Mouse (Mus musculus): Measurements from ENCODE around the gene Abl2. TPM values are rescaled to one million over a fixed set of nuclear protein-coding genes. Genes with fewer than 3 reads are reported as not detected.

Gene Abl2
- total RNA-seq, 4 experiments from 2014 or later: 22.1 to 35.7 (median 29.2) TPM

- DNase-seq: no peak
Observed at GRCm38 (mm10) chr1:156672720-156673475, 114.3 kb downstream of the Abl2 start.

- no peak for DNase-seq
Observed at GRCm38 (mm10) chr1:156673476-156674194, 115.0 kb downstream of the Abl2 start.

- DNase-seq: peak; percentile 80
Observed at GRCm38 (mm10) chr1:156674195-156675000, 115.8 kb downstream of the Abl2 start, which contains the start of gene Tor3a. Gene Tor3a, minus strand, starts transcription at chr1:156674356.

GRCm38 (mm10) chr1:156676171-156676570, 117.6 kb downstream of the Abl2 start:
- no peak for DNase-seq

DNA sequence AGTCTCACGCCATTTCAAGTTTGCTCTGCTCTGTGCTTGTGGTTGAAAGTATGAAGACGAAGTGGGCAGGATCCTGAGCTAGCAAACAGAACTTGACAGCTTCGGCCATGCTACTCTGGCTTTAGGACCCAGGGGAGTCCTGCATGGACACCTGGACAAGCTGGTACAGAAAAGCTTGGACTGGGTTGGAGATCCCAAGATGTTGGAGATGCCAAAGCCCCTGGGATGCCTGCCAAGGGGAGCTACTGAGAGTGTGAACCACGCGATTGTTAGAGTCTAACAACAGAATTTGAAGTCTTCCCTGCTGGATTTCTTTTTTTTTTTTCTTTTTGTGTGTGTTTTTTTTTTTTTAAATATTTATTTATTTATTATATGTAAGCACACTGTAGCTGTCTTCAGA, 118.0 kb downstream of the Abl2 start:
- no peak for DNase-seq

GRCm38 (mm10) chr1:156677230-156677629, 118.6 kb downstream of the Abl2 start:
- DNase-seq: no peak

DNA sequence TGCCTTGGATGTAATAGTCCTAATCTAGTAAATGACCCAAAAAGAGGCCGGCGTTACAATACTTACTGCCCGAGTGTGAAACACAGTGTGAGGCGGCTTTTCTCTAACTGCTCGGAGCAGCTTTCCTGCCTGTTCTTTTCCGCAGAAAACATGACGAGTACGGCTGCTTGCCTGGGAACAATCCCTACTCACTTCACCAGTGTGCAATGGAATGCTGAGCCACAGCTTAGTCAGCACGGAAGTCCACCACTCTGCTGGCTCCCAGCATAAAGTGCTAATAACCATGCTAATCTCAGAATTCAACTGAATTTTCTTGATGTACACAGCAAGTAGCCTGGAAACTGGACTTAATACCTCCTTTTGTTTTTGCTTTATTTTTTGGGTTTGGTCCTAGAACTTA, 121.0 kb downstream of the Abl2 start:
- DNase-seq: no peak

GRCm38 (mm10) chr1:156686025-156686661, 127.6 kb downstream of the Abl2 start:
- no peak for DNase-seq

Other genes with a start within 250 kb of the Abl2 start
- not detected for gene Nphs2, start 248.1 kb upstream of the Abl2 start, total RNA-seq (2022)
- gene Gm2000, start 192.7 kb upstream of the Abl2 start, total RNA-seq (2022): 100 to 1,000 TPM; 446 to 689 (median 549) TPM
- 10 to 100 TPM in 1 of 4 experiments, 1 to 10 TPM in 3; 3.8 to 11.2 (median 4.3) TPM for gene Axdnd1, start 137.6 kb upstream of the Abl2 start, total RNA-seq (2022)
- 1,000 to 10,000 TPM; 1,258 to 1,560 (median 1,464) TPM for gene Soat1, start 84.5 kb upstream of the Abl2 start, total RNA-seq (2022)
- 10 to 100 TPM; 28.0 to 44.6 (median 34.7) TPM for gene Gm10031, start 34.8 kb upstream of the Abl2 start, total RNA-seq (2022)
- gene Tor3a, start 115.6 kb downstream of the Abl2 start, total RNA-seq (2022): 10 to 100 TPM; 17.9 to 27.9 (median 24.4) TPM
- 10 to 100 TPM; 56.3 to 71.2 (median 61.2) TPM for gene Fam20b, start 160.3 kb downstream of the Abl2 start, total RNA-seq (2022)

Data from adrenal gland, adult 8-10 months (tissue).